Mouse (Mus musculus): Measurements from ENCODE around the gene Zfp26. TPM values are rescaled to one million over a fixed set of nuclear protein-coding genes. Genes with fewer than 3 reads are reported as not detected.

The Zfp26 gene
- polyA plus RNA-seq (2012; ENCODE audit: low replicate concordance), result 0.29 and 0.77 TPM in 2 replicates

DNA sequence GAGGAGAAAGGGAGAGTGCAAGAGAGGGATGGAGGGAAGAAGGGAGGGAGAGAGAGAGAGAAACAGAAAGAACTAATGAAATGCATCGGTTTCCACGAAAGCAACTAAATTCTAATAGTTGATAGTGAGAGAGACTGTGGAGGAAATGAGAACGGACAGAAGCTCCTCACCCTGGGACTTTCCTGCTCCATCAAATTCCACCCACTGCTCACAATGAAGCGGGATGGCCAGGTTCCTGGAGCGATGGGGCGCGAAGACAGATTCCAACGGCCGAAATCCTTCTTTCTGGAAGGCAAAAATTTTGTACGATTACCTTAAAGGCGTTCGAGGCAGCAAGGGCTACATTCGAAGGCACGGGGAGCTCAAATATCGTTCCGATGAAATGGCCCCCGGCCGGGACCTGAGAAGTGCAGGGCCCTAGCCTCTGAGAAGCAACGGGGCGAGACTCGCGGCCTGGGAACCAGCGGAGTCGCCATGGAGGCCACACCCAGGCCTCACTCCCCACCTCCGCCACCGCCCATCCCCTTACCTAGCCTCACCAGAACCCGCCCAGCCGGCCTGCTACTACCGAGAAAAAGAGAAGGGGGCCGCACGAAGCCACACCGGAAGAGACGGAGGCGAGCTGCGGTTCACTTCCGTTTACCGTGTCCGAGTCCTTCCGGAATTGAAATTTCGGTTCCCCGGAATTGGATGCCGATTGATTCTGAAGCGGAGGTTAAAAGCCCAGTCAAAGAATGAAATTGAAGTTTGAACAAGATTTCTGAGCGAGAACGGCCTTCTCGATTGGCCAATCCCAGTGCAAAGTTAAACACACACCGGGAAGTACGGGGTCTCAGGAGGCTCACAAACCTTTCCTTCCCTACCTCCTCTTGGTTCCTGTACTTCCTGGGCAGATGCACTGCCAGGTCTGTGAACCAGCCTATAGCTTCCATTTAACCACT, at the start of gene Zfp26:
Gene Zfp26, minus strand, starts transcription at position 786 of the 941 bp plus-strand sequence.

DNA sequence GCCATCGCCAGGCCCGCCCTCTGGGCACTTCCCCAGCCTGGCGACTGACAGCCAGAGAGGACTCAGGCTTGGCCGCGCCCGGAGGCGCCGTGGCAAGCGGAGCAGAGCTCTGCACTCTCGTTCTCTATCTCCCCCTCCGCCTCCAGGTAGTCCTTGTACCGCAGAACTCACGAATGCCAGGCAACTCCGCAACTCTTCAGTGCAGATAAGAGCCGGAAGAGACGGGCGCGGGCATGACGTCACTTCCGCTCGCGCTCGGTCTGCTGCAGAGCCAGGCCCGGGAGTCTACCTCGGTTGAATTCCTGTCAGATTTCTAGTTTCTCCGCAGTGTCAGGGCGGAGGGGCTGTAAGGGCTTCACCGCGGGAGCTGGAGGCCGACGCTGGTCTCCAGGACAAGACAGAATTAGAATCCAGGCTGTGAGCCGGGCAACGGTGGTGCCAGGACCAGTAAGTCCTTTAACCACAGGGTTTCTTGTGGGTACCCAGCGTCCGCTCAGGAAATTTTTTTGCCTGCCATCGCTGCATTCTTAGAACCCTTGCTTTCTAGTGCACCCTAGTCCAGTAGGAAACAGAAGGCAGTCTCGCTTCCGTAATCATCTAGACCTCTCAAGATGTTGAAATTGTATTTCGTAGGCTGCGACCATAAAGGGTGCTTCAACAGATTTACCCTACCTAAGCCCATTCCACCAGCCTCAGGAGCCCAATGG, 32.7 kb upstream of the Zfp26 start, which contains the start of gene Zfp426:
Gene Zfp426, minus strand, starts transcription at position 220 of the 707 bp plus-strand sequence.

DNA sequence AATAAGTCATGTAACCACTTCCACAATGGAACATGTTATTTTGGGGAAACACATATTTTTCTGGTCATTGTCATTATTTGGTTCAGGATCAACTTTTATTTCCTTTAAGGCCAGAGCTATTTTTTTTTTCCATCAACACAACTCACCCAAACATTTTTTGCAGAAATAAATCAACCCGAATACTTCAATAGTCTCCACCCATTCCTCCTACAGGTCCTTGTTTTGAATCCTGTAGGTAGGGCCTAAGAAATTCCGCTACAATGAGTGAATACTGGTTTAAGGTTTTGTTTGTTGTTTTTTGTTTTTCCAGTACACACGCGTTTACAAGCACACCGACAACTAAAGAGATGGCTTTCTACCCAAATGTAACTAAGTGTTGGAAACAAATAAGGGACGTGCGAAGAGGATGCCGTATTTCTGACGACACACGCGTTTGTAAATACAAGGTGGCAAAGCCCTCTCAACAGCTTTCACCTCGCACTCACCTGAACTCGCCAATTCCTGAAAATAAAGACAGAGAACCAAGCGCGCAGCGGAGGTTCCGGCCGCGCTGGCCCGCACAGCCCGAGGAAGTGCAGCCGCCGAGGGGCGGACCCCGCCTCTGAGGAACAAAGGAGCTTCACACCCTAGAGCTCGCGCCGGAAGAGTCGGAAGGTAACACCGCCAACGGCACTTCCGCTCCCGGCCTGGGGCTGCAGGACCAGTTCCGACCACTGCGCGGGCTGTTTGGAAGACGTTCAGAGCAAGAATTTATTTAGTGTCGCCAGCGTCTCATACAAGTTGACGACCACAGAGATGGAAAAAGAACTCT, 75.2 kb downstream of the Zfp26 start, which contains the start of gene Zfp560:
Gene Zfp560, minus strand, starts transcription at position 646 of the 811 bp plus-strand sequence.

Other genes starting within 250 kb of the Zfp26 start
- gene Olfr871, start 248.0 kb downstream of the Zfp26 start, polyA plus RNA-seq (2012; ENCODE audit: low replicate concordance), result not detected in 2 replicates
- not detected in 2 replicates for gene Olfr872, start 223.0 kb downstream of the Zfp26 start, polyA plus RNA-seq (2012; ENCODE audit: low replicate concordance)
- not detected in 2 replicates for gene Olfr39, start 177.8 kb downstream of the Zfp26 start, polyA plus RNA-seq (2012; ENCODE audit: low replicate concordance)
- not detected in 2 replicates for gene Olfr873, start 161.6 kb downstream of the Zfp26 start, polyA plus RNA-seq (2012; ENCODE audit: low replicate concordance)
- gene Olfr18, start 124.1 kb downstream of the Zfp26 start, polyA plus RNA-seq (2012; ENCODE audit: low replicate concordance), result not detected in 2 replicates
- gene Zfp560, start 75.0 kb downstream of the Zfp26 start, polyA plus RNA-seq (2012; ENCODE audit: low replicate concordance), result 0.25 and 1.2 TPM in 2 replicates
- gene Zfp426, start 32.6 kb upstream of the Zfp26 start, polyA plus RNA-seq (2012; ENCODE audit: low replicate concordance), result 6.2 and 8.7 TPM in 2 replicates
- gene Zfp266, start 61.3 kb upstream of the Zfp26 start, polyA plus RNA-seq (2012; ENCODE audit: low replicate concordance), result 0.92 and 1.7 TPM in 2 replicates
- gene Zfp846, start 121.1 kb upstream of the Zfp26 start, polyA plus RNA-seq (2012; ENCODE audit: low replicate concordance), result 6.8 and 10.8 TPM in 2 replicates
- 13.0 and 20.5 TPM in 2 replicates for gene Ubl5, start 182.7 kb upstream of the Zfp26 start, polyA plus RNA-seq (2012; ENCODE audit: low replicate concordance)
- 38.3 and 85.5 TPM in 2 replicates for gene Fbxl12, start 184.6 kb upstream of the Zfp26 start, polyA plus RNA-seq (2012; ENCODE audit: low replicate concordance)
- 11.2 and 13.1 TPM in 2 replicates for gene Pin1, start 191.9 kb upstream of the Zfp26 start, polyA plus RNA-seq (2012; ENCODE audit: low replicate concordance)